Mouse (Mus musculus): Measurements from ENCODE around the gene Sh3kbp1. TPM values are rescaled to one million over a fixed set of nuclear protein-coding genes. Genes with fewer than 3 reads are reported as not detected.

Gene Sh3kbp1
- total RNA-seq, 2 experiments from 2014 or later, result 154 to 191 TPM

DNA sequence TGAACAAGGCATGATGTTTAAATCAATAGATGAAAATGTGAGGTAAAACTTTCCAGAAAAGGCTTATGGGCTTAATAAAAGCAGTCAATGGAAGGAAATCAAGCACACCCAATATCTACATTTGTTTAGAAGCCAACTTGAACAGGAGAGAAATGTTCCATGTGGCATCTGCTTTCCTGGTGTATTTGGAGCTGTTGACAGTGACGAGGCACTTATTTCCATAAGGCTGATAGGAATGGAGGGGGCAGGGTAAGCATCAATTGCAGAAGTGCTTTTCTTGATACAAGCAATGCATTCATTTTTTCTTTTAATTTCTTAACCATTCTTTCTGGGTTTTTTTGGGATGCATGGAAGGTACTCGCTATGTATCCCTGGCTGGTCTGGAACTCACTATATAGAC is 106.9 kb downstream of the Sh3kbp1 start:
- ATAC-seq (ENCODE audit: poor library complexity, severe bottlenecking), result no peak

DNA sequence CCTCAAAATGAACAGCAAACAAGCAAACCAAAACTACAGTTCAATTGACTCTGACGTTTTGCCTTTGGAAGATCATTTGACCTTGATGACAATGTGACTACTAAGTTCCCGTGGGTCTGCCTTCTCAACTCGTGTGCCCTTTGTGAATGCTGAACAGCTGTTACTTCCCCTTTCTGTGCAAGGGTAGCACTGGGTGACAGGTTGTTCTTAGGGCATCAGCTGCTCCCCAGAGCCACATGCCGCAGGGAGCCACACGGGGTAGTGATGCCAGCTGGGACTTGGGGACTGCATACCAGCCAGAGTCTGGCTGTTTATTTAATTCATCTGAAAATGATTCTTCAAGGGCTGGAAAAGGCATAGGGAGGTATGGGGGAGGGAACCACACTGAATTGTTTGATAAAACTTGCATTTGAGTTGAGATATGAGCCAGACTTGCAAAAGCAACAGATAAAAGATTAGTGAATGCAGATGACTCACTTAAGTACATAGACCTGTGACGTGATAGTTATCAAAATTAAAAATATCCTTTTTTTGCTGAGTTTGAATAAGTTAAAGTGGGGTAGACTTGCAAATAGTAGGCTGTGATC is 108.5 kb downstream of the Sh3kbp1 start:
- ATAC-seq (ENCODE audit: poor library complexity, severe bottlenecking), result peak; percentile 91

DNA sequence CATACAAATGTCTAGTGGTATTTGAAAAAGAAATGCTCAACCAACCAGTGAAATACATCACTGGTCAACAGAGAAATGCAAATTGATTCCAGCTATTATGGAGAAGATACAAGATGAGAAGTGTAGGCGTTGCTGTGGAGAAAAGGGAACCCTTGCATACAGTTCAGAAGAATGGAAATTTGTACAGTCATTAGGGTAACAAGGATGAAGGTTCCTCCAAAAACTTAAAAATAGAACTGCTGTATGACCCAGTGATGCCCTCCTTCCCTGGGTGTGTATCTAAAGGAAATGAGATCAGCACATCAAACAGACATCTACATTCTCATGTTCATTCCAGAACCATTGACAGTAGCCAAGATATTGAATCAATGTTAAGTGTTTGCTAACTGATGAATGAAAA is 110.3 kb downstream of the Sh3kbp1 start:
- peak; percentile 68 for ATAC-seq (ENCODE audit: poor library complexity, severe bottlenecking)

DNA sequence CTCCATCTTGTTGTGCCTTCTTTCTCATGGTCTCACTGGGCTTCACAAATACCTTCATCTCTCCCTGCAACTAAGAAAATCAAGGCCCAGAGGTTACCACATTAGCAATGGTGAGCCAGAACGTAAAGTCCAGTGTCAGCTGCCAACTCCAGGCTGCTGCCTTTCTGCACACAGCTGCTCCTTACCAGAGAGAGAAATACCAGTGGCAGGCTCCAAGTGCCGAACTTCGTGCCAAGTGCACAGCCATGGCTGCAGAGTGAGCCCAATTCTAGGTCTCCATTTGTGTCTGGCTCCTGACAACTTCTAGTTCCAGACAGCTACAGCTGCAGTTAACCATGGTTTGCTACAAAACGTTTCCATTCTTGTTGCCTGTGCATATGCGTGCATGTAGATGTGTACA is 117.0 kb downstream of the Sh3kbp1 start:
- ATAC-seq (ENCODE audit: poor library complexity, severe bottlenecking), result no peak

DNA sequence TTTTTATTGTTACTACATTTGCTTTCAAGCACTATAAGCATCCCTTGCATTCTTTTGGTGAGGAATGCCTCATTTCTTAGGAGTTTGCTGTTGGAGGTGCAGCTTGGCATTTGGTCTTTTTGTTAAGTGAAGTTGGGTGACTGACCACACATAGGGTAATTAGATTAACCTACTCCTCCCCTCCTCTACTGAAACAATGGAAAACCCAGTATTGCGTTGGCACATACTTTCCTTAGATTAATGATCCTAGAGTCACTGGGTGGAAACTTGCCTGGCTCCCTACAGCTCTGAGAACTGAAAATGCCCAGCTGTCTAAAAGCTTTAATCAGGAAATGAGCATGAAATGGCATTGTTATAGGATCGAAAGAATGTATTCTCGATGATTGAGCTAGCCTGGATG is 117.5 kb downstream of the Sh3kbp1 start:
- ATAC-seq (ENCODE audit: poor library complexity, severe bottlenecking), result no peak

- ATAC-seq (ENCODE audit: poor library complexity, severe bottlenecking), result peak; percentile 73
Observed at GRCm38 (mm10) chrX:159751834-159752233, 124.8 kb downstream of the Sh3kbp1 start.

- no peak for ATAC-seq (ENCODE audit: poor library complexity, severe bottlenecking)
Observed at GRCm38 (mm10) chrX:159756261-159756660, 129.2 kb downstream of the Sh3kbp1 start.

DNA sequence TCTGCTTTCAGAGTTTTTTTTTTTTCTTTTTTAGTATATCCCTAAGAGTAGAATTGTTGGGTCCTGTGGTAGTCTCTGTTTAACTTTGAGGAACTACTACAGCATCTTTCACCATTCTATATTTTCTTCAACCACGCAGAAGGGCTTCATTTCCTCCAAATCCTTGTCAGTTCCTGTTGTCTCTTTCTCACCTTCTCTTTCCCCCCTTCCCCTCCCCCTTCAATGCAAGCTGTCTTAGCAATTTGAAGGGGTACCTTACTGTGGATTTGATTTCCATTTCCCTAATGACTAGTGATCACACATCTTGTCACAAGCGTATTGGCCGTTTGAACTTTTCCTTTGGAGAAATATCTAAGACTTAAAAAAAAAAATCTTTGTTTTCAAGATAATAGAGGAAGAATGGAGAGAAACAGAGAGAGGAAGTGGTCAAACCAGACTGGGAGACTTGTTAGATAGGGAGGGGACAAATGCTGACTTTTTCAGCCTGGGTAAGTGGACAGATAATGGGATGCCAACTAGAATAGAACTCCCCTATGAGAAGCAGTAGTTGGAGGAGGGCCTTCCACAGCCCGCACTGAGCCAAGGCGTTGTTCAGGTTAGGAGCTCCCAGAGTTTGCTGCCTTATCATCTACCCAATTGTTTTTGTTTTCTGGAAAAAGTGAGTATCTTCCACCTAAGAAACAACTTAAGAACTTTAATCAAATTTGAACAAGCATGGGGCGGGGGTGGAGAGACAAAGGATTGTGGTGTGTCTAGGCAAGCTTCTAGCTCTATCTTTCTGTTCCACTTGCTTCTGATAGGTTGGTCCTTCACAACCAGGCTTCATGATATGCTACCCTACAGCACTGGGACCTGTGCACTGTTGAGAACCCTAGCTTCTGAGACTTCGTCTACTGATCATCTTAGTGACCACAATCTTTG is 130.1 kb downstream of the Sh3kbp1 start:
- ATAC-seq (ENCODE audit: poor library complexity, severe bottlenecking), result peak; percentile 72

DNA sequence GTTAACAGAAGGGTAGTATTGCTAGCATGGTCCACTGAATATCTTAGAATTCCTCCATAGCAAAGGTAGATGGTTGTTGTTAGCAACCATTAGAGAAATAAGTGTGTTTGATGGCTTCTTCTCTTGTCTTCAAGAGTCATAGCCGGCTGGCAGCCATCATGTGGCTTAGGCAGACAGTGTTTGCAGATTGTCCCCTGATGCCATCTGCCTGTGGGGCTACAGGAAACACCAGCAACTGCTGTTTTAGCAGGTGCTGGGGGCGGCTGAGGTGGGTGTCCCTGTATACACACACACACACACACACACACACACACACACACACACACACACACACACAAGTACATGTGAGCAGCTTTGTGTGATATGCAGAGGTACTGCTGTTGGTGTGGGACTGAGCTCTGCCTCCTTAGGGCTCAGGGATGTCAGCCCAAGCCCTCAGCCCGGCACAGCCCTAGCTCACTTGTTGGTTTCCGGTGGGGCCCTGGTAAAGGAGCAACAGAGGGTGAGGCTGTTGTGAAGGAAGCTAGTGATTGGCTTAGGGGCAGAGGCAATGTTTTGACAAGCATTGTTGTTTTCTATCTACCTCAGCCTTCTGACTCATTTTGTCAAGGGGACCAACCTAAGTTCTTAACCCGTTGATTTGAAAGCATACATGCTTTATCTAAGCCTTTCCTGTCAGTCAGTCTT is 130.9 kb downstream of the Sh3kbp1 start:
- peak; percentile 75 for ATAC-seq (ENCODE audit: poor library complexity, severe bottlenecking)

GRCm38 (mm10) chrX:159763801-159764200 is 136.7 kb downstream of the Sh3kbp1 start:
- ATAC-seq (ENCODE audit: poor library complexity, severe bottlenecking), result no peak

DNA sequence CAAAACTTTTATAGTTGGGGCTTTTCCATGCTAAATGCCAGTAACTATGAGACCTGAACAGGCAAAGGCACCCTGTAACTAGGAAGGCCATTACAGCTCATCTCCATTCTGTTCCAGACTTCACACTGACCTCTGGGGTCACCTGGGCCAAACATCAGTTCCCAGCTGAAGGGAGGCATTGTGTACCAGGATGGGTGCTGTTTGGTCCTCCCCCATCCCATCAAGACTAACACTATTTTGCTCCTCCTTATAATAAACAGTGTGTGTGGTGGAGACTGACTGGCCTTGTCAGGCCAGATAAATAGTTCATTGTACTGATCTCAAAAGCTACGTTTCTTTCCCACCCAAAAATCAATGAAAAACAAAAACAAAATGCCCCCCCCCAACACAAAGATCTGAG is 138.8 kb downstream of the Sh3kbp1 start:
- no peak for ATAC-seq (ENCODE audit: poor library complexity, severe bottlenecking)

- ATAC-seq (ENCODE audit: poor library complexity, severe bottlenecking), result no peak
Observed at GRCm38 (mm10) chrX:159769005-159769404, 141.9 kb downstream of the Sh3kbp1 start.

GRCm38 (mm10) chrX:159769773-159770172 is 142.7 kb downstream of the Sh3kbp1 start:
- ATAC-seq (ENCODE audit: poor library complexity, severe bottlenecking), result no peak

- no peak for ATAC-seq (ENCODE audit: poor library complexity, severe bottlenecking)
Observed at GRCm38 (mm10) chrX:159772137-159772536, 145.1 kb downstream of the Sh3kbp1 start.

DNA sequence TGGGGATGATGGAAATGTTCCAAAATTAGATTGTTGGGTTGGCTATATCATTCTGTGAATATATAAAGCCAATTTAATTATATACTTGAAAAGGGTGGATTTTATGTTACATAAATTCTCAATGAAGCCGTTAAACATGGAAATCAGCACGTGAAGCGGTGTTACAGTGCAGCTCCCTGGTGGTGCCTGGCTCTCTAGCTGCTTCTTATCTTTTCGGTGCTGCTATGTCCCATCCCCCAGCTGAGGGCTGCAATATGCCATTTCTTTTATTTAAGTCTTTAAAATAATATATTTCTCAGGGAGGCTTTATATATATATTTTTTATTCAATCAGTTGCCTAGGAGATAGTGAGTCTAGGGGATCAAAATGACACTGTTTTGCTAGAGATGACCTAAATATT is 148.0 kb downstream of the Sh3kbp1 start:
- no peak for ATAC-seq (ENCODE audit: poor library complexity, severe bottlenecking)

DNA sequence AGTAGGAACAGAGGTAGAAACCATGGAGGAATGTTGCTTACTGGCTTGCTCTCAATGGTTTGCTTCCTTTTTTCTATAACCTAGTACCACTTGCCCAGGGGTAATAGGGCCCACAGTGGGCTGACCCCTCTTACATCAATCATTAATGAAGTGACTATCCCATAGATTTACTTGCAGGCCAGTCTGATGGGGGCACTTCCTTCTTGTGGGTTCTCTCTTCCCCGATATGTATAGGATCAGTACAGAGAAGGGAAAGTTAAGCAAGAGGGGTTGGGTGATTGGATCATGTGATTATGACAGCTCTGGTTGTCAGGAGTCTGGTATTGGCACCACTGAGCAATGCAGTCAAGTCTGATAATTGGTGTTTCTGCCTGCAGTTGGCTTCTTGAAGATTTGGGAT is 151.7 kb downstream of the Sh3kbp1 start:
- peak; percentile 96 for ATAC-seq (ENCODE audit: poor library complexity, severe bottlenecking)

DNA sequence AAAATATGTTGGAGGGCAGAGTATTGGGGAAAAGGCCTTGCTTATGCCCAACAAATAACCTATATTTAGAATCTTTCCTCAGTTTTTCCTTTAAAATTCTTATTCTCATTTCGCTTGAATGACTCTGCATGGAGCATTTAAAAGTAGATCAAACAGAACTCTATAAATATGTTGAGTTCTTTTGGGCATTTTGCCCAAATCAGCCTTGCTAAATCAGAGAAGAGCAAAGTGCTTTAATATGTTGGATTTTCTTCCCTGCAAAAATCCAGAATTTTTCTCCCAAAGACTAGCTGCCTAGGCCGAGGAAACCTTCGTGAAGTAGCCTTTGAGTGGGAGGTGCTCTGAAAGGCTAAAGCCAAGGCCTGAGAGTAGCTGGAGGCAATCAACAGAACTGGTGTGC is 163.4 kb downstream of the Sh3kbp1 start:
- ATAC-seq (ENCODE audit: poor library complexity, severe bottlenecking), result no peak

- no peak for ATAC-seq (ENCODE audit: poor library complexity, severe bottlenecking)
Observed at GRCm38 (mm10) chrX:159795603-159796002, 168.5 kb downstream of the Sh3kbp1 start.

DNA sequence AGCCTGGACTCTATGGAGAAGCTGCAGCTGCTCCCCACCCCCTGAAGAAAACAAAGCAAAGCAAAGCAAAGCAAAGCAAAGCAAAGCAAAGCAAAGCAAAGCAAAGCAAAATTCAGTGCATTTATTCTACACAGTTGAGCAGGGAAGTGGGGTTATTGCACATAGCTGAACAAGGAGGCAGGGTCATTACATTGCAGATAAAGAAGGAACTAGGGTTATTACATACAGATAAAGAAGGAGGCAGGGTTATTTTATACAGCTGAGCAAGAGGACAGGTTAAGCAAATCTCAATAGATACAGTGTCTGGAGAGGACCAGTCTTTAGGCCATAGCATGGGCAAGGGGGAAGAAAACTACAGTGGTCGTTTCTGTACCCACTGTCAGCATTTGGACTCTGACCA is 177.3 kb downstream of the Sh3kbp1 start:
- peak; percentile 64 for ATAC-seq (ENCODE audit: poor library complexity, severe bottlenecking)

- no peak for ATAC-seq (ENCODE audit: poor library complexity, severe bottlenecking)
Observed at GRCm38 (mm10) chrX:159809510-159809909, 182.4 kb downstream of the Sh3kbp1 start.

DNA sequence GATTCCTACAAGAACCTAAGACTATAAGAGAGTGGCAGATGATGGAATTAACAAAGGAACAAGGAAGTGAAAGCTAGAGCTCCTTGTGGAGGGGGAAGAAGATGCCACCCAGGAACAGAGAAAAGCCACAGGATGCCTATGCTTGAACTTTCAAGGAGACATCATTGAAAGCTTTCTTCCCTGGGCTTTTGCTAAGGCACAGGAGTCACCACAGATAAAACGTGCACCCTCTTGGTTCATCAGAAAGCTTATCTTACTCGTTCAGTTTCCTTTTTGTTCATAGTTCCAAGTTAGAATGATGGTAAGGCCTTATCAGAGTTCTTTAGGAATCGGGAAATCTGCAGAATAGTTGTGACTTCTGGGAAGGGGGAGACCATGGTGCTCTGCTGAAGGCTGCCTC is 183.4 kb downstream of the Sh3kbp1 start:
- peak; percentile 52 for ATAC-seq (ENCODE audit: poor library complexity, severe bottlenecking)

- no peak for ATAC-seq (ENCODE audit: poor library complexity, severe bottlenecking)
Observed at GRCm38 (mm10) chrX:159817508-159817907, 190.4 kb downstream of the Sh3kbp1 start.

All from megakaryocyte, adult 5-6 weeks (primary cell).